Mouse (Mus musculus): ENCODE data around the gene Ndel1. TPM values are rescaled to one million over a fixed set of nuclear protein-coding genes. Genes with fewer than 3 reads are reported as not detected.

Ndel1 gene
- total RNA-seq, 4 experiments from 2014 or later, result 59.5 to 79.4 (median 68.0) TPM

DNA sequence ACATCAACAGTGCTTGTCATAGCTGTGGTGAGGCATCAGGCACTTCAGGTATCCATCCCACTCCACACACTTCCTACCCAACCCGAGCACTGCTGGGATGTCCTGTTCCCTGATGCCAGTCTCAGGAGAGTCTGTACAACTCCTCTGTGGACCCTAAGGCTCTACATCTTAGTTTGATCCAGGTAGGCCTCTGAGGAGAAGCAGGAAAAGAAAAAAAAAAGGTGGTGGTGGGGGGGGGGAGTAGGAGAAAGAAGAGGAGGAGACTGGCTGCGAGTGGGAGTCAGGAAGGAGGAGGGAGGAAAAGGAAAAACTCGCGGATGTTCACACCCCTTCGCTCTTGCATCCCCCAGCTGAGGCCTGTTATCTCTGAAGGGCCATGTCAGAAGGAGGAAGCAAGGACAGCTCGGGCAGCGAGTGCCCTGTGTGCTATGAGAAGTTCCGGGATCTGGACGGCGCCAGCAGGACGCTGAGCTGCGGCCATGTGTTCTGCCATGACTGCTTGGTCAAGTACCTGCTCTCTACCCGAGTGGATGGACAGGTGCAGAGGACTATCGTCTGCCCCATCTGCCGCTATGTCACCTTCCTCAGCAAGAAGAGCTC is 20.7 kb upstream of the Ndel1 start:
- DNase-seq, result no peak

DNA sequence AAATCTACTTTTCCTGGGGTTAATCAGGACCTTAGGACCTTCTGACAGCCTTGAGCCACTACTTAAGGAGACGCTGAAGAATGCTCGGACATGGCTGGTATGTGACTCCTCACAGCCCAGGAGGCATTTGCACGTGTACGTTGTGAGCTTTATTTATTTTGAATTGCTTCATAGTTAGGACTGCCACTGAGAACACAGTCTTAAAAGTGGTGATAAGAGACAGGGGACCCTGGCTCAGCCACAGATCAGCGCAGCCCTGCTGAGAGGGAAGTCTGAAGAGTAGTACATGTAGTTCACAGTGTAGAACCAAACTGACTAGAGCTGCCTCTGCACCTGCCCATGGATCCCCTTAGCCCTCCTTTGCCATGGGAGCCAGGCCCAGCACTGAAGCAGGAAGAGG is 20.2 kb upstream of the Ndel1 start:
- DNase-seq, result no peak

GRCm38 (mm10) chr11:68890625-68891024 is 19.0 kb upstream of the Ndel1 start:
- DNase-seq, result no peak

DNA sequence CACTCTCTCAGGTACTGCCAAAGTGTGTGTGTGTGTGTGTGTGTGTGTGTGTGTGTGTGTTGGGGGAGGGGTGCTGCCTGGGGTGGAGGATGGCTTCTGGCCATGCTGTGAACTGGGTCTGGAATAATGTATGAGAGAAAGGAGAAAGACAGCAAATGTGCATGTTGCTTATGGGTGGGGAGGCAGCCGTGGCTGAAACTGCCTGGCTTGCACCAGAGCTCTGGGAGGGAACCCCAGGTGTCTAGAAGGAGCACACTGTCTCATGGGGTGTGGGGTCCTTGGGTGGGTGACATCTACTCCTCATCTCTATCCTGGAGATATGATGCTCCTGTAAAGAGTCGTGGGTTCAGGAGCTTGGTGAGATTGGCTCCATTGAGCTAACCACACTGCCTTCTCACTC is 17.0 kb upstream of the Ndel1 start:
- DNase-seq, result no peak

- no peak for DNase-seq
Measured at GRCm38 (mm10) chr11:68888253-68888652, 16.6 kb upstream of the Ndel1 start, which contains the start of gene Rnf222. Gene Rnf222, plus strand, starts transcription at chr11:68888553.

DNA sequence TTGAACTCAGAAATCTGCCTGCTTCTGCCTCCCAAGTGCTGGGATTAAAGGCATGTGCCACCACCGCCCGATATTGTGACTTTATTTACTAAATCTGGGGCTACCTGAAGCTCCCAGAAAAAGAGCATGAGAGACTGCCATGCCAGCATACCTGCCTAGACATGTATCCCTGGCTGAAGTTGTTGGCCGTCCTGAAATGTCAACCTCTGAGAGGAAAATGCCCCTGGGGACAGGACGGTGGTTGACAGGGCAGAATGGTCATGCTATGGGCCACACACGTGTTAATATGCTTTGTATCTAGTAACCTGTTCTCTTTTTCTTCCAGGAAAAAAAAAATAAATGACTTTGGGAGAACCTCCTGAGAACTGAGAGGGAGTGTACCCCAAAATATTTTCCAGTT is 14.4 kb upstream of the Ndel1 start:
- DNase-seq, result no peak

- no peak for DNase-seq
Measured at GRCm38 (mm10) chr11:68884368-68884767, 12.7 kb upstream of the Ndel1 start.

DNA sequence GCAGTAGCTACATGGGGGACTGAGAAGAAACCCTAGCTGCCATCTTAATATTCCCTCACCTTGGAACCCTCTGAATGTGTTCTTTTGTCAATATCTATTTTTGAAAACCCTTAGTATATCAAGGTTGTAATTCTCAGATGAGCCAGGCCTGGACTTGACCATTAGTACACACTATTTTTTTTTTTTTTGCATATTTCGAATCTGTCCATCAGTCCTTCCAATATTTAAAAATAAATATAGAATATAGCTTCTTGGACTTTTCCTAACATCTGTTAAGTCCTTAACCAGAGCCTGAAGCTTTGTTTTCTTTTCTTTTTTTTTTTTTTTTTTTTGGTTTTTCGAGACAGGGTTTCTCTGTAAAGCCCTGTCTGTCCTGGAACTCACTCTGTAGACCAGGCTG is 12.2 kb upstream of the Ndel1 start:
- no peak for DNase-seq

GRCm38 (mm10) chr11:68882107-68882506 is 10.4 kb upstream of the Ndel1 start:
- no peak for DNase-seq

DNA sequence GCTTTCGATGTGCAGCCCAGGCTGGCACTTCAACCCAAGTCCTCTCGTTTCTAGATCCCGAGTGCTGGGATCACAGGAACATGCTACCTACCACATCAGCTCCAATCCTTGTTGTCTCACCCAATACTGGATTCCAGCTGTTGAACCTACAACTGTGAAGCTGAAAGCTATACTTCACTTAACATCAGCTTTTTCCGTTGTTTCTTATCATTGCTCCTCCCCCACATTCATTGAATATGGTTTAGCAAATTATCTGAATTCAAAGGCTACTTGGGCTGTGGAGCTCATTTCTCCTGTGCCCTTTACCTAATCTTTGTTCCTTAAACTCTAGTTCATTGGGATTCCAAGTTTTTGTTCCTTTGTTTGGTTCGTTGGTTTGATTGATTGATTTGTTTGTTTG is 7.2 kb upstream of the Ndel1 start:
- no peak for DNase-seq

DNA sequence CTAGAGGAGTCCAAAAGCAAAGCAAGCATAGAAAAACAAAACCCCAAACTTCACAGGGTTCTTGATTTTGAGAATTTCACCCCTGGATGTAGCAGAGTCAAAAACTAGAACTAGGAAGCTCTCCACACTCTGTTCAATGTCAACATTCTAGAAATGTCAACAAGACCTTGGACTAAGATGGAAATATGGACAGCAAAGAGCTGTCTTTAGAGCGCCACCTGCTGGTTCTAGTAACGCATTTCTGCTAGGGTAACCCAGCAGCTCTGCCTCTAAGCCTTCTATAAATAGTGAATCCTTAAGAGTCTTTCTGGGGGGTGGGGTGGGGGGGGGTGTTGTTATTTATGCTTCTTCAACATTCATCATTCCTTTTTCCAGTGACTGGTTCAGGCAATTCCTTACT is 3.2 kb upstream of the Ndel1 start:
- no peak for DNase-seq

GRCm38 (mm10) chr11:68871277-68871676 is 381 bp downstream of the Ndel1 start:
- no peak for DNase-seq

DNA sequence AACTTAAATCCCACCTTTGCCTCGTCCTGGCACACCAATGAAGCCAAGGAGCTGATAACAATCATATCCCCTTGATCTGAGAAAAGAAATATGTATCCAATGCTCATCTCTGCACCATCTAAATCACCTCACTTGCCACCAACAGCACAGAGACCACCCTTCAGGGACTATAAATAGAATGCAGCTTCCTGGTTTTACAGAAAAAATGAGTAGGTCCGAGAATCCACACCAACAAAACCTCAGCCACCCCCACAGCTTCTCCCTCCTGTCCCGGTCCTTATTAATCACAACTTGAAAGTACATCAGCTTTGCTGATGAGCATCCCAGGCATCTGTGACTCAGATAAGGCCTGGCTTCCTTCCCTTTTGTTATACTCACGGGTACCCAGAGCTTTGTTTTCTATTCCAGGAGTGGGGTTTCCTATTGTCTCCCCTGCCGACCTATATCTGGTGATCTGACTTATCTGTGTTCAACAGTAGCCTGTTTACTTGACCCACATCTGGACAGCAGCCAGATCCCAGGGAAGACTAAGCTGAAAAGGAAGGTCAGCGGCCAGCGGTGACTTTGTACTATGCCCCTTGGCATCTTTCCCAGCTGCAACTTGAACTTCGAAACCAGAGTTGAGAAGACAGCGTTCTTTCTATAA is 7.0 kb downstream of the Ndel1 start:
- peak; percentile 95 for DNase-seq

DNA sequence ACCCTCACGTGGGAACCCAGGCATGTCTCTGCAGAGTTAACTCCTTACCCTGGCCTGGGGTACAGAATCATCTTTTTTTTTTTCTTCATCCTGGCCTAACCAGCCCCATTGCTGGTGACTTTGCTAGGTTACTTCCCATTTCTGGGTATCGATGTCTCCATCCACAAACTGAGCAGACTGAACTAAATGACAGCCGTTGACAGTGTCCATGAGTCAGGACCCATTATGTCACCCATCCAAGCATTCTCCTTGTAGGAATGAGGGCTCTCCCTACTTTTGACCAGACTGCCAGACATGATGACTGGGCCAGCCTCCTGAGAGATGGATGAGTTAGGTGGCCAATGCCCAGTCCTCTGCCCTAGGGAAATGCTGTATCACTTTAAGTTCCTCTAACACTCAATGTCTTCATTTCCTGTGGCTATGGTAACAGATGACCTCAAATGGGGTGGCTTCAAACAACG is 8.0 kb downstream of the Ndel1 start:
- DNase-seq, result no peak

GRCm38 (mm10) chr11:68862260-68862659 is 9.4 kb downstream of the Ndel1 start:
- DNase-seq, result no peak

- DNase-seq, result no peak
Measured at GRCm38 (mm10) chr11:68859943-68860593, 11.6 kb downstream of the Ndel1 start.

DNA sequence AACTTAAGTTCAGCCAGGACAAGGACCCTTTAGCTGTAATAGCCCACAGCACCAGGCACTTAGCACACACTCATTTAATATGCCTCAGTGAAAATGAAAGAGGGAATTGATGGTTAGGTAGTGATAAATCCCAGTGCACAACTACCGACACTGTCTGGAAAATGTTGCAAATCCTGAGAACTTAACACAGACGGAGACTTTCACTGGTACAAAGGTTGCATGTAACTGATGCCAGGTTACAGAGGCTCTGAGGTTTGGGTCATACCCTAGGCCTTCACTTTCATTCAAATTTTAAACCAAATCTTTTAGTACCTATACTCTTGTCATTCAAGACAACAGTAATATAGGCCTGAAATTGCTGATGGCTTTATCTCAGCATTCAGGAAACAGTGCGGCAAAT is 14.3 kb downstream of the Ndel1 start:
- no peak for DNase-seq

GRCm38 (mm10) chr11:68854621-68855020 is 17.0 kb downstream of the Ndel1 start:
- DNase-seq, result no peak

DNA sequence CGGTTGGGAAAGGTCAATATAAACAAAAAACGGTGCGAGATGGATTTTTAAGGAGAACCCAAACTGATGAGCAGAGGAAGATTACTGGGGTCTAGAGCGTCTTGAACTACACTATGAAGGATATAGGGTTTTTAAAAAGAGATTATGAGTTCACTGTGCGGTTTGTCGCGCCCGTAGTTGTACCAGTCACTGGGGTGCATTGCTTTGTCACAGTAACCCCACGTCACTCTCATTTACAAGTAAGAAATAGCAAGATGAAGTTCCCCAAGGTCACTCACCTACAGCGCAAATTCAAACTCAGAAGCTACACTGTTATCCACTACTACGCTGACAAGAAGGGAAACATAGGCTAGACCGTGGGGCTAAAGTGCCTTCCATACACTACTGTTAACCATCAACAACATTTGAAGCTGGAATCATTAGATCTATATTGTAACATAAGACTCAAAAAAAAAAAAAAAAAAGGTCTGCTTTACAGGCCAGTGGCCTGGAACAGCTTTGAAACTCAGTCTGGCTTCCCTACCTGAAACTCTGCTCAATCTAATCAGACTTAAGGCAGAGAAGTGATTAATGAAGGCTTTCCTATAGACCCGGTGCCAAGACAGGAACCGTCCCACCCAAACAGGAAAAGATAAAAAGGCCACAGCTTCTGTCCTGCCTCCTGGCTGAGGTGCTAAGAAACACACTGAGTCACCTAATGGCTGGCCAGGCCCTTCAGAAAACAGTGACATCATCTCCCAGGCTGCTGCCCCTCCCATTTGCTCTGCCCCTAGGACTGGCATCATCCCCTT is 17.9 kb downstream of the Ndel1 start:
- peak; percentile 76 for DNase-seq

DNA sequence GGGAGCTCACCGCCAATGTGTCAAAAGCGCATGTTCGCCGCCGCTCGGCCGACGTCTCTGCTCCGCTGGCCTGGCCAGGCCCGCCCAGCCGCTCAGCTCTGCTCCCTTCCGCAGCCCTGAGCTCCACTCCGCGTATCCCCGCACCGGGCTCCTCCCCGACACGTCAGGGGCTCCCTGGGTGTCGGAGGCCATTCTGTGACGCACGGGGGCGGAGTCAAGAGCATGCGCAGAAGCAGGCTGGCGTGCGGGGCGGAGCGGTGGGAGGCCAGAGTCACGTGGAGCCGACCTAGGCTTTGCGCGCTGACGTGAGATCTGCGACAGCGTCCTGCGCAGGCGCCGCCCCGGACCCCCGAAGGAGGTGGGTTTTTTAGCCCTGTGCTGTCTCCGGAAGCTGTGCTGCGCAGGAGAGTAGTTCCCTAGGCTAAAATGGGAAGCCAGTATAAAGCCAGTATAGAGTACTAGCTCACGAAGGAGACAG is 18.7 kb downstream of the Ndel1 start:
- peak; percentile 100 for DNase-seq

- peak; percentile 81 for DNase-seq
Measured at GRCm38 (mm10) chr11:68852486-68852901, 19.2 kb downstream of the Ndel1 start.

DNA sequence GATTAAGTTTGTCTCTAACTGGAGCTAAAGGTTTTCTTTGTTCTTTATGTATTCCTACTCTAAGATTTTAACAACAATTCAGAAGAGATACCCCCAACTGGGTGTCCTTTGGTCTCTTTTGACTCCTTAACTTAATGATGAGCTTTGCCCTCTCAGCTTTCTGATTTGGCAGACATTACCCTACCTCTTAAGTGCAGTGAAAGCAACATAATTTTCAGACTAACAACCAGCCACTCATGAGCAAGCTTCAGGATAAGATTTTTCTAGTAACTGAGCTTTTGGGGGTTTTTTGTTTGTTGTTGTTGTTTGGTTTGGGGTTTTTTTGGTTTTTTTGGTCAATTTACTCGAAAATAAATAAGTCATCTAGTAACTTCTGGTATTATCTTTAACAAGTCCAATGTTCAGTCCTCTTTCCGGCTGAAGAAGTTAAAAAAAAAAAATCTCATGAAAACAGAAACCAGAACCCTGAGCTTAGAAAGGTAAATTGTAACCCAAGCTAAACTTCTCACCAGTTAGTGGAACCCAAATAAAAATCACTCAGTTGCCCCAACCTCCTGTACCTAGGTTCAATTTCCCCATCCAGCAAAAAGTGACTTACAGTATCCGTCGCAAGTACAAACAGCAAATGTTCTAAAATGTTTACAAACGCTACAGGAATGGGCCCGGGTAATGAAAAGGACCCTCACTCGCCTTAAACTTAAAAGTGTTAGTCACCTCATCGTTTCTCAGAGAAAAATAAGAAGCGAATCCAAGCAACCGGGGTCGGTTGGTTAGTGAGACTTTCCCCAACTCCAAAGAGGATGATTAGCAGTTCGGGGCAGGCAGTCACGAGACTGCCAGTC is 19.8 kb downstream of the Ndel1 start:
- no peak for DNase-seq
